Mouse (Mus musculus) forebrain, postnatal 0 days (tissue): ENCODE measurements around the gene Mrps15. TPM values are rescaled to one million over a fixed set of nuclear protein-coding genes. Genes with fewer than 3 reads are reported as not detected.

Source experiments
- ATAC-seq: fragments of 200-750 bp; cut with Nextera tagmentation; 2 replicates; pipeline ENCODE4 v1.8.0; 2017; ENCODE audit warnings: mild to moderate bottlenecking, moderate library complexity
- DNase-seq: peaks from one replicate; pipeline ENCODE4 v3.0.0-alpha.2; 2015
- H3K27ac ChIP-seq: fragments of 300-500 bp; sonication (generic); 2 replicates; pipeline ENCODE4 v1.5.1; 2014; ENCODE audit warnings: low read depth, mild to moderate bottlenecking, antibody characterized with exemption, low read length, moderate library complexity, mixed read lengths
- H3K27me3 ChIP-seq: fragments of 300-500 bp; sonication (generic); 2 replicates; pipeline ENCODE4 v1.6.1; 2014; ENCODE audit warnings: mild to moderate bottlenecking, low read length, mixed read lengths; ENCODE audit not compliant: insufficient read depth
- H3K36me3 ChIP-seq: fragments of 300-500 bp; sonication (generic); 2 replicates; pipeline ENCODE4 v1.6.1; 2014; ENCODE audit warnings: mild to moderate bottlenecking, moderate library complexity; ENCODE audit not compliant: insufficient read depth
- H3K4me1 ChIP-seq: fragments of 300-500 bp; sonication (generic); 2 replicates; pipeline ENCODE4 v1.6.1; 2014; ENCODE audit warnings: antibody characterized with exemption; ENCODE audit not compliant: insufficient read depth
- H3K4me2 ChIP-seq: fragments of 300-500 bp; sonication (generic); 2 replicates; pipeline ENCODE4 v1.6.1; 2014; ENCODE audit warnings: low read depth, mild to moderate bottlenecking, moderate library complexity
- H3K4me3 ChIP-seq: fragments of 300-500 bp; sonication (generic); 2 replicates; pipeline ENCODE4 v1.5.1; 2014; ENCODE audit warnings: low read depth, low read length, mixed read lengths
- H3K9ac ChIP-seq: fragments of 300-500 bp; sonication (generic); 2 replicates; pipeline ENCODE4 v1.6.1; 2014; ENCODE audit warnings: mild to moderate bottlenecking
- H3K9me3 ChIP-seq: fragments of 300-500 bp; sonication (generic); 2 replicates; pipeline ENCODE4 v1.6.1; 2016; ENCODE audit warnings: low read length
- CTCF ChIP-seq: sonication (generic); IDR thresholded peaks from 2 replicates; pipeline ENCODE4 v1.5.1; 2016; ENCODE audit warnings: antibody characterized with exemption, control low read depth, low read depth
- WGBS: fragments of 180-500 bp; shearing (Covaris S2); extraction: QIAGEN DNeasy Blood & Tissue Kit; methylation state at CpG from one replicate; pipeline ENCODE4 v1.1.7; 2014; 5-methylcytosine and 5-hydroxymethylcytosine counted together
- polyA plus RNA-seq: library from polyadenylated mRNA; unstranded; fragments of >200 nt; fragmentation: Nextera tagmentation; extraction: Ambion mirVana; gene quantifications from 2 replicates; pipeline ENCODE4 v1.2.1, GENCODE M21; 2015
- total RNA-seq: library from RNA; depleted of rRNA; stranded (reverse); fragments of >200 nt; gene quantifications from 2 replicates; pipeline ENCODE4 v1.2.3, GENCODE M21; 2014

Mrps15 gene
- total and polyA plus RNA-seq, 2 experiments from 2014 or later: 52.1 to 116 TPM

- Histone ChIP-seq H3K4me2 (peak within 1 kb of the TSS; percentile 79), H3K27me3 (no peaks in the 10 kb centered on the region), H3K9me3 (no peaks in the 10 kb centered on the region), H3K27ac (peak within 1 kb of the TSS; percentile 80), H3K9ac (peak within 1 kb of the TSS; percentile 73), H3K36me3 (peaks cover 28% of the 10 kb centered on the region), H3K4me3 (peak within 1 kb of the TSS; percentile 59), H3K4me1 (peaks cover 11% of the 10 kb centered on the region; the same call in 1 of the 2 replicates)
- peak; percentile 100 for ATAC-seq
- WGBS: under 1% methylated on average over 57 of the region's 57 CpGs
- DNase-seq: peak; percentile 96
- no peak for TF ChIP-seq CTCF
Measured at GRCm38 (mm10) chr4:126058134-126058996, 11.6 kb downstream of the Mrps15 start, which contains the start of gene Oscp1. TSS of gene Oscp1 (plus strand) at chr4:126058565.

- no peaks in the 10 kb centered on the region for H3K27me3 ChIP-seq
- H3K4me1 ChIP-seq: peaks cover 11% of the 10 kb centered on the region; the same call in 1 of the 2 replicates
- peak overlapping the region; percentile 73 for H3K9ac ChIP-seq
- peak overlapping the region; percentile 59 for H3K4me3 ChIP-seq
- TF ChIP-seq CTCF: no peak
- no peak for ATAC-seq
- DNase-seq: no peak
- H3K36me3 ChIP-seq: peaks cover 23% of the 10 kb centered on the region
- H3K27ac ChIP-seq: peak overlapping the region; percentile 80
- no peaks in the 10 kb centered on the region for H3K9me3 ChIP-seq
- WGBS: 29% methylated on average over 9 of the region's 9 CpGs
- H3K4me2 ChIP-seq: peak overlapping the region; percentile 79
Measured at GRCm38 (mm10) chr4:126058997-126059362, 12.3 kb downstream of the Mrps15 start.

- Histone ChIP-seq H3K27ac (no peak overlapping the region), H3K4me1 (peaks cover 7% of the 10 kb centered on the region; the same call in 1 of the 2 replicates), H3K9me3 (no peaks in the 10 kb centered on the region), H3K4me3 (no peak overlapping the region), H3K27me3 (no peaks in the 10 kb centered on the region), H3K36me3 (no peaks in the 10 kb centered on the region), H3K4me2 (no peak overlapping the region), H3K9ac (no peak overlapping the region)
- no peak for TF ChIP-seq CTCF
- ATAC-seq: no peak
- DNase-seq: no peak
- 47% methylated on average over 1 of the region's 1 CpGs for WGBS
Measured at GRCm38 (mm10) chr4:126062856-126063255, 16.1 kb downstream of the Mrps15 start.

GRCm38 (mm10) chr4:126065241-126065640 is 18.5 kb downstream of the Mrps15 start:
- DNase-seq (no peak), ATAC-seq (no peak)
- no peak overlapping the region for H3K4me2 ChIP-seq
- no peaks in the 10 kb centered on the region for H3K27me3 ChIP-seq
- no peaks in the 10 kb centered on the region for H3K4me1 ChIP-seq
- H3K27ac ChIP-seq: no peak overlapping the region
- H3K36me3 ChIP-seq: no peaks in the 10 kb centered on the region
- H3K4me3 ChIP-seq: no peak overlapping the region
- no peak overlapping the region for H3K9ac ChIP-seq
- H3K9me3 ChIP-seq: no peaks in the 10 kb centered on the region
- TF ChIP-seq CTCF: no peak
- 85% methylated on average over 7 of the region's 7 CpGs for WGBS

- peak; percentile 63 for DNase-seq
- peak; percentile 66 for ATAC-seq
- H3K4me3 ChIP-seq: no peak overlapping the region
- no peak overlapping the region for H3K27ac ChIP-seq
- no peaks in the 10 kb centered on the region for H3K9me3 ChIP-seq
- no peaks in the 10 kb centered on the region for H3K36me3 ChIP-seq
- no peaks in the 10 kb centered on the region for H3K4me1 ChIP-seq
- H3K27me3 ChIP-seq: no peaks in the 10 kb centered on the region
- 43% methylated on average over 15 of the region's 15 CpGs for WGBS
- H3K9ac ChIP-seq: no peak overlapping the region
- no peak overlapping the region for H3K4me2 ChIP-seq
- TF ChIP-seq CTCF: no peak
Measured at GRCm38 (mm10) chr4:126067401-126068077, 20.8 kb downstream of the Mrps15 start.

GRCm38 (mm10) chr4:126068842-126069241 is 22.1 kb downstream of the Mrps15 start:
- 85% methylated on average over 6 of the region's 6 CpGs for WGBS
- no peak for ATAC-seq
- H3K36me3 ChIP-seq: peaks cover 2% of the 10 kb centered on the region; the same call in 1 of the 2 replicates

GRCm38 (mm10) chr4:126077833-126078232 is 31.1 kb downstream of the Mrps15 start:
- 79% methylated on average over 6 of the region's 6 CpGs for WGBS
- TF ChIP-seq CTCF: no peak
- ATAC-seq (no peak), DNase-seq (no peak)
- H3K4me2 ChIP-seq: no peak overlapping the region
- no peak overlapping the region for H3K4me3 ChIP-seq
- H3K27me3 ChIP-seq: no peaks in the 10 kb centered on the region
- no peak overlapping the region for H3K27ac ChIP-seq
- H3K9ac ChIP-seq: no peak overlapping the region
- H3K36me3 ChIP-seq: peaks cover 24% of the 10 kb centered on the region
- no peaks in the 10 kb centered on the region for H3K4me1 ChIP-seq
- no peaks in the 10 kb centered on the region for H3K9me3 ChIP-seq

More at GRCm38 (mm10) chr4:126068842-126069241, 22.1 kb downstream of the Mrps15 start:
- no peak for DNase-seq
- H3K9ac ChIP-seq: no peak overlapping the region
- H3K4me3 ChIP-seq: no peak overlapping the region
- no peaks in the 10 kb centered on the region for H3K27me3 ChIP-seq
- no peaks in the 10 kb centered on the region for H3K9me3 ChIP-seq
- no peaks in the 10 kb centered on the region for H3K4me1 ChIP-seq
- no peak overlapping the region for H3K4me2 ChIP-seq
- no peak for TF ChIP-seq CTCF
- H3K27ac ChIP-seq: no peak overlapping the region
